Mouse (Mus musculus): ENCODE data around the gene Ptger4. TPM values are rescaled to one million over a fixed set of nuclear protein-coding genes. Genes with fewer than 3 reads are reported as not detected.

Gene Ptger4
- polyA plus RNA-seq, 1 experiment from 2014 or later: 6.1 TPM

Other genes starting within 250 kb of the Ptger4 start
- gene C7, start 180.4 kb downstream of the Ptger4 start, polyA plus RNA-seq (2015; fragmentation: Nextera tagmentation; extraction: Ambion mirVana): 0.08 TPM in 1 of 2 replicates, not detected in the other
- 1.6 and 1.9 TPM in 2 replicates for gene Card6, start 135.6 kb downstream of the Ptger4 start, polyA plus RNA-seq (2015; fragmentation: Nextera tagmentation; extraction: Ambion mirVana)
- 511 and 526 TPM in 2 replicates for gene Rpl37, start 127.5 kb downstream of the Ptger4 start, polyA plus RNA-seq (2015; fragmentation: Nextera tagmentation; extraction: Ambion mirVana)
- 19.9 and 21.5 TPM in 2 replicates for gene Prkaa1, start 100.3 kb downstream of the Ptger4 start, polyA plus RNA-seq (2015; fragmentation: Nextera tagmentation; extraction: Ambion mirVana)
- gene Ttc33, start 58.7 kb downstream of the Ptger4 start, polyA plus RNA-seq (2015; fragmentation: Nextera tagmentation; extraction: Ambion mirVana): 36.5 and 37.8 TPM in 2 replicates

All from stomach, embryonic 15.5 days (tissue).